Mouse (Mus musculus): Measurements from ENCODE around the gene Gsta2.
"Not testable (repeated sequence)": the region's sequence is repeated elsewhere in the genome, so short reads cannot be mapped to it uniquely, and the experiment has no call there.

DNA sequence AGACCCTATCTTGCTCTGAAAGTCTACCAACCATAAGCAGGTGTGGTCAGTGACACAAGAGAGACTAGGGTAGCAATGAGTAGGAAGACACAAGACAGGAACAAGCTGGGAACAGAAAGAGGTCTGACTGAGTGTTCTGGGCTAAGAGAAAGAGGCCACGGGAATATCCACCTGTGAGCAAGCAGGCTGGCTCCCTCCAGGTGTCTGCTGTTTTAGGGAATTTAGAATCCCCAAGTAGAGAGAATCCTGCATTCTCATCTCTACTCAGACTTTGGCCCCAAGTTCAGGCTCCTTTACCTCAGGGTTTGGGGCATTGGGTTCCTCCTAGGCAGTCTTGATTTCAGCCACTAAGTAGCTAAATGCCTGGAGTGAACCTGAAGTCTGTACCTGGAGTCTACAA, 28.3 kb downstream of the Gsta2 start, which contains the start of gene Omt2b:
- TF ChIP-seq GATA1, TAL1 (IDR thresholded peaks at IDR 0.05; ENCODE audit: low read length): not testable (repeated sequence)

Measured in erythroblast, embryonic 14.5 days (primary cell).